Mouse (Mus musculus) 416B (cell line): Measurements from ENCODE around the gene Gbp2b.
"Not testable (repeated sequence)": the region's sequence is repeated elsewhere in the genome, so short reads cannot be mapped to it uniquely, and the experiment has no call there.

Source experiments
- DNase-seq: peaks from one replicate; pipeline ENCODE4 v3.0.0; 2011; ENCODE audit warnings: low read depth

Gbp2b gene

GRCm38 (mm10) chr3:142620111-142620955 is 25.7 kb downstream of the Gbp2b start, which contains the start of gene Gbp2:
Gene Gbp2, plus strand, starts transcription at chr3:142620602.
- DNase-seq, result peak; percentile 58

- peak; percentile 73 for DNase-seq
Observed at GRCm38 (mm10) chr3:142620956-142621562, 26.4 kb downstream of the Gbp2b start.

- peak; percentile 36 for DNase-seq
Observed at GRCm38 (mm10) chr3:142630385-142630784, 35.7 kb downstream of the Gbp2b start.

- DNase-seq, result peak; percentile 74
Observed at GRCm38 (mm10) chr3:142640201-142640600, 45.6 kb downstream of the Gbp2b start.

GRCm38 (mm10) chr3:142645949-142646348 is 51.3 kb downstream of the Gbp2b start:
- peak; percentile 75 for DNase-seq

- not testable (repeated sequence) for DNase-seq
Observed at GRCm38 (mm10) chr3:142647836-142648235, 53.2 kb downstream of the Gbp2b start.

- no peak for DNase-seq
Observed at GRCm38 (mm10) chr3:142650205-142650604, 55.6 kb downstream of the Gbp2b start.

- no peak for DNase-seq
Observed at GRCm38 (mm10) chr3:142664723-142665122, 70.1 kb downstream of the Gbp2b start.
